Mouse (Mus musculus): ENCODE results near the gene Tcl1b2.
"Not testable (repeated sequence)": the region's sequence is repeated elsewhere in the genome, so short reads cannot be mapped to it uniquely, and the experiment has no call there.

Gene Tcl1b2

DNA sequence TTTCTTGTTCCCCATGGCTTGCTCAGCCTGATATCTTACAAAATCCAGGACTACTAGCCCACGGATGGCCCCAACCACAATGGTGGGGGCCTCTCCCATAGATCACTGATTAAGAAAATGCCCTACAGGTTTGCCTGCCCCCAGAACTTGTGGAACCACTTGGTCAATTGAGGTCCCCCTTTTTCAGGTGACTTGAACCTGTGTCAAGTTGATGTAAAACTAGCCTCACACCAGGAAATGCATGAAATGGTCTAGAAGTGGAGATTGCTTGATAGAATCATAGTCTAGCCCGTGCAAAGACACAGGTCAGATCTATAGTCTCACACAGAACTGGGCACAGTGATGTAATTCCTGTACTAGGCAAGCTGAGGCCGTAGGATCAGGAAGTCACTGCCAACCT is at the start of gene Tcl1b2:
TSS of gene Tcl1b2 (plus strand) at position 301 of the 400 bp plus-strand sequence.
- no peak for DNase-seq (ENCODE audit: low read depth, low spot score)

DNA sequence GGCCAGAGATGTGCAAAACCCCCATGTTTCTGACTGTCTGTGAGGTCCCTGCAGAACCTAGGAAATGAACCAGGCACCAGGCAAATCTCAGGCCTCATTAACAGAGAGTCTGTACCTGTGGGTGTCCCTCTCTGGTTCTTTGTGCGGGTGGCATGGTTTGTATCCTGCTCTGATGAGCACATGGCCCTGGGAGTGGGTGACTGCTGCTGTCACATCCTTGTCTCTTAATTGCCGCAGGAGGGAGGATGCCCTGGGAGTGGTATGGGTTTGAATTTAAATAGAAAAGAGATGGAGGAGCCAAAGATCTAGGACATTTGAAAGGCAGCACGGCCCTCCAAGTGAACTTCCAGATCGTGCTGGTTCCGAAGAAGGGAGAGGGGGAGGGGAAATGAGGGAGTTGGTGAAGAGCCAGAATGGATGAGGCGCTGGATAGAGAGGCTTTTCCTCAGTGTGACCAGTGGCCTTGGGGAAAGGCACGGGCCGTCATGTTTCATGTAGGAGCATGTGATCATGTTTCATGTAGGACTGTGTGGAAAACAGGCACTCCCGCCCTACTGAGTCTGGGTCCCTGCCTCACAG is 46.3 kb upstream of the Tcl1b2 start:
- peak; percentile 91 for DNase-seq (ENCODE audit: low read depth, low spot score)

DNA sequence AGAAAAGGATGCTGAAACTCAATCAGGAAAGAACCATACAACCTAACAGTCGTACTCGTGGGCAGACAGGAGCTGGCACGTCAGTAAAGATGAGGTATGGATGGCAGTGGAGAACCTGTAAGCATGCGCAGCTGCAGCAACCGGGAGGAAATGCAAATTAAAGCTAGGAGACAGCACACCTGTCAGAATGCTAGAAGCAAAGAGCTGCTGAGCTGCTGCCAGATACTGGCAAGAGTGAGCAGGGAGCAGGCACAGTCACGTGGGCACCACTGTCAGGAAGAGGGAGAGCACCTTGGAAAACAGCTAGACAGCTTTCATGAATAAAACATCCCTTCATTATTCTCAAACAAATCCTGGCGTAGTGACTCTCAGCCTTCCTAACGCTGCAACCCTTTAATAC is 42.9 kb upstream of the Tcl1b2 start:
- DNase-seq (ENCODE audit: low read depth, low spot score), result no peak

DNA sequence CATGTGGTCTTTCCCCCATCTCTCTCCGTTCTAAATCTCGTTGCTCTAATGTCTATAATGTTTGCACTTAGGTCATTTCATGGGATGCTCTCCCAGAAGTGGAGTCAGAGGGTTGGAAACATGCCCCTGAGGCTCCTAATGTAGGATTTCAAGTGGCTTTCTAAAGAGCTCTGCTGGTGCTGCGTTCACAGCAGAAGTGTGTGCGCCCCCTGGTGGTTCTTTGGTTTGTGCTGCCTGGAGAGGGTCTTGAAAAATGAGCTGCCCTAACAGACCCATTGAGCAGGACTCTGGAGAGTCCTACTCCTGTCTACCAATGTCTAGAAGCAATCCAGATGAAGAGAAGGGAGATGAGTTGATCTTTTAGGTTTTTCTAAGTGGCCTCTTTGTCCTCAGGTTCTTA is 41.8 kb upstream of the Tcl1b2 start:
- DNase-seq (ENCODE audit: low read depth, low spot score), result peak; percentile 91

DNA sequence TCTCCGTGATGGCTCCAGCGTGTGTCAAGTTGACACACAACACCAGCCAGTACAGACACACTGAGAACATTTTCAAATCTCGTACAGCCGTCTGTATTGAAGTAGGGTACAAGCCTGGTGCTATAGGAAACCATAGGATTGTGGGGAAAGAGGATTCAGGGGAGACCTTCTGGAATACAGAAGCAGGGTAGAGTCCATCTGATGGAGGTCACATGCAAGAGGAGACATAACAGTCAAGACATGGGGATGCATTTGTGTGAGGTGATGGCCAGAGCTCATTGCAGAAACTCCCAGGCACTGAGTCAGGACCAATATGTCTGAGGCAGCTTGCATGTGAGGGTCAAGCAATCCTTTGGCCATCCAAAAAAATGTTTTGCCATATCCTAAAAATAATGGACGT is 40.5 kb upstream of the Tcl1b2 start:
- DNase-seq (ENCODE audit: low read depth, low spot score), result no peak

DNA sequence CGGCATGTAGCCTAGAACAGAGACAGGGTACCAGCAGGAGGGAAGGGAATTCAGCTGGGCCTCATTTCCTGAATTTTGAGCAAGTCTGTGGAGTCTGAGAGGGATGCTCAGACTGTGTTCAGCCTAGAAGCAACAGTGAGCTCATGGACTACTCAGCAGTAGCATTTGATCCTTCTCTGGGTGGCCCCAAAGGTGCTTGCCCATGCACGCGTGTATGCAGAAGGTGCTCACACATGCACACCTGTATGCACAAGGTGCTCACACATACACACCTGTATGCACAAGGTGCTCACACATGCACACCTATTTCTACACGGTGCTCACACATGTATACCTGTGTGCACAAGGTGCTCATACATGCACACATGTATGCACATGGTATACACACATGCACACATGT is 37.0 kb upstream of the Tcl1b2 start:
- no peak for DNase-seq (ENCODE audit: low read depth, low spot score)

GRCm38 (mm10) chr12:105109406-105109805 is 36.4 kb upstream of the Tcl1b2 start:
- no peak for DNase-seq (ENCODE audit: low read depth, low spot score)

GRCm38 (mm10) chr12:105109812-105110211 is 36.0 kb upstream of the Tcl1b2 start:
- DNase-seq (ENCODE audit: low read depth, low spot score), result no peak

- DNase-seq (ENCODE audit: low read depth, low spot score), result peak; percentile 84
Observed at GRCm38 (mm10) chr12:105112321-105112988, 33.4 kb upstream of the Tcl1b2 start.

DNA sequence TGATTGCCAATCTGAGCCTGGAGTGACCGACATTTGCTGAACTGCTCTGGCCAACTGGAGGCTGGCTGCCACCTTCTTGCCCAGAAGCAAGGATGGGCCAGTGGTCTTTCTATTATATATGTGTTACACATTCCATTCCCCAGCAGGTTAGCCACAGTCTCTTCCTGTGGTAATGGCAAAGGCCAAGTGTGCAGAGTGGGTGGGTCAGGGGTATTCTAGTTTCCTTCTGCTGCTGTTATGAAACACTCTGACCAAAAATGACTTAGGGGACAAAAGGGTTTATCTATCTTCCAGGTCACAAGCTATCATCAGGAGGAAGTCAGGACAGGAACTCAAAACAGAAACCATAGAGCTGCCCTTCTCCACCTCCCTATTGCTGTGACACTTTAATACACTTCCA is 29.2 kb upstream of the Tcl1b2 start:
- no peak for DNase-seq (ENCODE audit: low read depth, low spot score)

- DNase-seq (ENCODE audit: low read depth, low spot score), result no peak
Observed at GRCm38 (mm10) chr12:105125362-105125761, 20.5 kb upstream of the Tcl1b2 start.

GRCm38 (mm10) chr12:105126516-105126915 is 19.3 kb upstream of the Tcl1b2 start:
- DNase-seq (ENCODE audit: low read depth, low spot score), result peak; percentile 84

- DNase-seq (ENCODE audit: low read depth, low spot score), result no peak
Observed at GRCm38 (mm10) chr12:105127607-105128006, 18.2 kb upstream of the Tcl1b2 start.

DNA sequence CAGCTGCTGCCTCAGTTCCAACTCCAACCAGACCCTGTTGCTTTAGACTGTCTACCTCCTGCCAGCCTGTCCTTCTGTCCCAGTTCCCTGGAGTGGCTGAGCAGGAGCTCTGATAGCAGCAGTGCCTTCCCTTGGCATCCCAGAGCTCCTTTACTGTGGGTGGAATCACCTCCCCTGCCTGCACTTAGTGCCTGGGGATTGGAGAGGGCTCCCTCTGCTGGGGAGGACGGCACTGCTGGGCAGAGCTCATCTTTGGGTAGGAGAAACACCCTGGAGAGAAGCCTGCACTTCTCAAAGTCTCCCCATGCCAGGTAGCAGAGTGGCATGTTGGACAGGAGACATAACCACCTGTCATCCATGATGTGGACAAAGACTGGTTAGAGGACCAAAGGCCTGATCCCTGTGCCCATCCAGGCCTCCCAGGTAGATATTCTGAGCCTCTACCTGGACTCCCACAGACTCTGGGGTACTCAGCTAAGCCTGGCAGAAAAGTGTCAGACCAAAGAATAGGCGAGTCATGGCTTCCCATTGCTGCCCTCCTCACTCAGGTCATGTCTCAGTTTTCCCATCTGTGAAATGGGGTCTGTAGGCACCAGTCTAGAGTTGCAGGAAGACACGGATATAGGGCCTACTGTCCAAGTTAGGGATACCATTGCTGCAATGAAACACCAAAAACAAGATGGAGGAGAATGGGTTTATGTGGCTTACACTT is 16.2 kb upstream of the Tcl1b2 start:
- not testable (repeated sequence) for DNase-seq (ENCODE audit: low read depth, low spot score)

- DNase-seq (ENCODE audit: low read depth, low spot score), result not testable (repeated sequence)
Observed at GRCm38 (mm10) chr12:105134167-105134566, 11.6 kb upstream of the Tcl1b2 start.

DNA sequence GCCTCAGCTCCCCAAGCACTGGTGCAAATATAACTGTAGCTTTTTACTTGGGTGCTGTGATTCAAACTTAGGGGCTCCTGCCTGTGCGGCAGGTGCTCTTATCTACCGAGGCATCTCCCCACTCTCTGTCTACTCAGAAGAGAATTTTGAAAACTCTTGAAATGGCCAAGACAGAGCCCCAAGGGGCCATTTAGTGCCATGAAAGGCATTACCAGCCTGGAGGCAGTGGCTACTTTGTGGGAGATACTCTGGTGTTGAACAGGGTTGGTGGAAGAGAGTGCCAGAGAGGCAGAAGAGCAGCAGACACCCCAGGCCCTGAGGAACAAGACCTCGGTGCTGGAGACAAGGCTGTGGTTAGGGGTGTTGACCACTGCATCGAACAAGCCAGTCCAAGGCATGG is 11.0 kb upstream of the Tcl1b2 start:
- not testable (repeated sequence) for DNase-seq (ENCODE audit: low read depth, low spot score)

DNA sequence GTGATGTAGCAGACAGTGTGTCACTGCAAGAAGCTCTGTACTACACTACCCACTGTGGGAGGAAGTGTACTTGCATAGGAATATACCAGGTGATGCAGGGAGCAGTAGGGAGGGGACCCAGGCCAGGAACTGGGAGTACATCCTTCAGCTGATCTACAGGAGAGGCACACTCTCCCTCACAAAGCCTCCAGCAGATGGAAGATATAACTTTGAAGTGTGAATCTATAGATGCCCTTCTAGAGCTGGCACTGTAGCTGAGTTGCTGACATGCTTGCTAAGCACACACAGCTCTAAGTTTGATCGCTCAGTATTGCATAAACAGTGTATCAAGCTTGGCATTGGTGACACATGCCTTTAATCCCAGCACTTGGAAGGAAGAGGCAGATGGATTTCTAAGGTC is 8.1 kb upstream of the Tcl1b2 start:
- DNase-seq (ENCODE audit: low read depth, low spot score), result not testable (repeated sequence)

DNA sequence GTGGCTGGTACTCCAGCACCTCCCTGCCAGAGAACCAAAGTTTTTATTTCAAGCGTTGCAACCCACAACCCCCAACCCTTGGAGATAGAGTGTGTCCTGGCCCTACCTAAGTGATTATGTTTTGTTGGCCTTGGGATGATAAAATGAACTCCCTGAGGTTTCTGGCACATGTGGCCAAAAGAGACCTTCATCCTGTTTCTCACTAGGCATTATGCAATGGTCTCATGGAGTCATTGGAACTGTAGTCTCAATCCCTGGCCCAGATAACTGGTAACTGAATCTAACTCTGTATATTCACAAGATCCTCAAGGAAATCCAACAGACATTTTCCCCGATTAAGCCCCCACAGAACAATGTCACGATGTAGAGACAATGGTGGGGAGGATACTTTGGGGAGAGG is 2.7 kb upstream of the Tcl1b2 start:
- DNase-seq (ENCODE audit: low read depth, low spot score), result no peak

- DNase-seq (ENCODE audit: low read depth, low spot score), result not testable (repeated sequence)
Observed at GRCm38 (mm10) chr12:105144928-105145327, 886 bp upstream of the Tcl1b2 start.

DNA sequence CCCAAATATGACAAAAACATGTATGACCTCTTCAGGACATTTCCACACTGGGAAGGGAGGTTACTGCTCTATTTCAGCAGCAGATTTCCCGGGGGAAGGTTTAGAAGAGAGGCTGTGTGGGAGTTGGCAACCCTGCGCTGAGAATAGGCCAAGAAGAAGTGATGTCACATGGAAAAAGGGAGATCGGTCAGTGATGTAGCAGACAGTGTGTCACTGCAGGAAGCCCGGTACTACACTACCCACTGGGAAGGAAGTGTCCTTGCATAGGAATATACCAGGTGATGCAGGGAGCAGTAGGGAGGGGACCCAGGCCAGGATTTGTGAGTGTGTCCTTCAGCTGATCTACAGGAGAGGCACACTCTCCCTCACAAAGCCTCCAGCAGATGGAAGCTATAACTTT is 9.5 kb downstream of the Tcl1b2 start:
- DNase-seq (ENCODE audit: low read depth, low spot score), result not testable (repeated sequence)

DNA sequence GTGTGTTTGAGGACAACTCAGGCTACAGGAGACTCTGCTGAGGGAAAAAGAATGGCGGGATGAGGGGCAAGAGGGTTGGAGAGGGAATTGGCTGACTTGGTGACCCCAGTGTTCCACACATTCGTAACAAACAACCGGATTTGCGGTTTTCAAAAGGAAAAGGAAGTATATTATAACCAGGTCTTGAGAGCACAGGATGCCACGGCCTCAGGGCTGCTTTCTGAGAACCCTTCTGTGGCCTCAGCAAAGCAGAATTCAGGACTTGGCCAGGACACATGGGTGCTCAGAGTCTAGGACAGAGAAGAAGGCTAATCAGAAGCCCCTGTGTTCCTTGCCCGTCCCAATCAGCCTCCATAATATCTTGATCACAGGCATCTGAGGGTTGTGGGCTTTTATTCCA is 13.0 kb downstream of the Tcl1b2 start:
- DNase-seq (ENCODE audit: low read depth, low spot score), result no peak

DNA sequence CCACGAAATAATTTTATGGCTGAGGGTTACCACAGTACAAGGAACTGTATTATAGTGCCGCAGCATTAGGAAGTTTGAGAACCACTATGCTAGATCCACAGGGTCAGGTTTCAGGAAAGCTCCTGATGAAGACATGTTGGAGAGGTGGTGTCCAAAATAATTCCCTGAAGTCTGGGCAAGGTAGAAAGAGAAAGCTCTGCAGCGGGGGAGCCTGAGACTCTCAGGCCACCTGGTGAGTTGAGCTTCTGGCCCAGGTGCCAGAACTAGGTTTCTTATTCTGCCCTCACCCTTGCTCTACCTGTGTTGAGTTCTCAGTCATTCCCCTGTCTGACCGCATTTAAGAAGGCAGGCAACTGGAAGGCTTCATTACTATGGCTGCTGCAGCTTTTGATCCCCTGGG is 13.6 kb downstream of the Tcl1b2 start, which contains the start of gene Tcl1b1:
TSS of gene Tcl1b1 (plus strand) at position 301 of the 400 bp plus-strand sequence.
- DNase-seq (ENCODE audit: low read depth, low spot score), result no peak

DNA sequence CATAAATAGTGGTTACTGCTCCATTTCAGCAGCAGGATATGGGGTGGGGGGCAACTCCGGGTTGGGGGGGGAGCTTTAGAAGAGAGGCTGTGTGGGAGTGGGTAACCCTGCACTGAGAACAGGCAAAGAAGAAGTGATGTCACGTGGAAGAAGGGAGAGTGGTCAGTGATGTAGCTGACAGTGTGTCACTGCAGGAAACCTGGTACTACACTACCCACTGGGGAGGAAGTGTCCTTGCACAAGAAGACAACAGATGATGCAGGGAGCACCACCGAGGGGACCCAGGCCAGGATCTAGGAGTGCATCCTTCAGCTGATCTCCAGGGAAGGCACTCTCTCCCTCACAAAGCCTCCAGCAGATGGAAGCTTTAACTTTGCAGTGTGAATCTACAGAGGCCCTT is 20.9 kb downstream of the Tcl1b2 start:
- no peak for DNase-seq (ENCODE audit: low read depth, low spot score)

Measured in ES-CJ7 (cell line).